16 mouse cellular contexts compared by ENCODE assay signal in genomic region chr1:108023721-108024353, GRCm38 (mm10).
A peak's percentile ranks its signal among the peaks of the same experiment; 100 is the strongest.
DNase-seq lines count a peak whose midpoint lies in the region; ATAC-seq lines count a peak whose summit lies in the region.
"Had no signal": no experiment of that assay in that cellular context is flagged by ENCODE, and none has a peak within 500 bp of the region (broad histone marks: within the 10 kb centered on the region; RNA-seq: fewer than 3 reads in every experiment).

No protein-coding gene starts in this region.

- H3K9ac ChIP-seq in hindbrain, embryonic 11.5 days (ENCODE audit: low read depth, low read length), result no peak overlapping the region
- no peak overlapping the region for H3K9ac ChIP-seq in hindbrain, embryonic 13.5 days
- H3K9ac ChIP-seq in midbrain, embryonic 14.5 days (replicated peaks; ENCODE audit: low read length), result no peak overlapping the region
- H3K9ac ChIP-seq: heart, embryonic 13.5 days; kidney, embryonic 15.5 days; limb, embryonic 15.5 days; liver, embryonic 15.5 days had no signal

- no peaks in the 10 kb centered on the region for H3K4me1 ChIP-seq in hindbrain, embryonic 11.5 days (replicated peaks; ENCODE audit: control insufficient read depth, insufficient read depth, low read length)
- no peaks in the 10 kb centered on the region for H3K4me1 ChIP-seq in hindbrain, embryonic 13.5 days (replicated peaks)
- H3K4me1 ChIP-seq in midbrain, embryonic 14.5 days (ENCODE audit: control insufficient read depth, insufficient read depth, low read length), result no peaks in the 10 kb centered on the region
- H3K4me1 ChIP-seq: heart, embryonic 13.5 days; kidney, embryonic 15.5 days; limb, embryonic 15.5 days; liver, embryonic 15.5 days had no signal

- ATAC-seq in hindbrain, embryonic 11.5 days (ENCODE audit: low FRiP score), result 0 out of 2 replicates have a peak, but pooled peaks have one; percentile 51
- no peak for ATAC-seq in hindbrain, embryonic 13.5 days (ENCODE audit: low FRiP score)
- ATAC-seq in midbrain, embryonic 14.5 days (ENCODE audit: low FRiP score, low TSS enrichment), result peak; percentile 55; the same call in 1 of the 2 replicates
- ATAC-seq: hindbrain, embryonic 16.5 days; intestine, postnatal 0 days had no signal

- no peaks in the 10 kb centered on the region for H3K9me3 ChIP-seq in hindbrain, embryonic 11.5 days (ENCODE audit: control insufficient read depth, low read length)
- H3K9me3 ChIP-seq in hindbrain, embryonic 13.5 days, result no peaks in the 10 kb centered on the region
- no peaks in the 10 kb centered on the region for H3K9me3 ChIP-seq in midbrain, embryonic 14.5 days (ENCODE audit: control insufficient read depth, low read length)
- H3K9me3 ChIP-seq: heart, embryonic 13.5 days; kidney, embryonic 15.5 days; limb, embryonic 15.5 days; liver, embryonic 15.5 days had no signal

- H3K36me3 ChIP-seq in hindbrain, embryonic 11.5 days (ENCODE audit: control insufficient read depth, insufficient read depth, low read length), result no peaks in the 10 kb centered on the region
- no peaks in the 10 kb centered on the region for H3K36me3 ChIP-seq in hindbrain, embryonic 13.5 days
- H3K36me3 ChIP-seq in midbrain, embryonic 14.5 days (ENCODE audit: control insufficient read depth, insufficient read depth, low read length), result no peaks in the 10 kb centered on the region
- H3K36me3 ChIP-seq: heart, embryonic 13.5 days; kidney, embryonic 15.5 days; limb, embryonic 15.5 days; liver, embryonic 15.5 days had no signal

- H3K4me3 ChIP-seq in hindbrain, embryonic 11.5 days (ENCODE audit: low read depth, low read length), result no peak overlapping the region
- no peak overlapping the region for H3K4me3 ChIP-seq in hindbrain, embryonic 13.5 days
- no peak overlapping the region for H3K4me3 ChIP-seq in midbrain, embryonic 14.5 days (replicated peaks; ENCODE audit: low read depth, low read length)
- H3K4me3 ChIP-seq: gastrocnemius, adult 2 months; heart, embryonic 13.5 days; kidney, embryonic 15.5 days; limb, embryonic 15.5 days; liver, embryonic 15.5 days had no signal

- H3K4me2 ChIP-seq in hindbrain, embryonic 11.5 days (replicated peaks; ENCODE audit: low read depth, low read length), result no peak overlapping the region
- no peak overlapping the region for H3K4me2 ChIP-seq in hindbrain, embryonic 13.5 days
- H3K4me2 ChIP-seq in midbrain, embryonic 14.5 days (ENCODE audit: low read length), result no peak overlapping the region
- H3K4me2 ChIP-seq: heart, embryonic 13.5 days; kidney, embryonic 15.5 days; limb, embryonic 15.5 days; liver, embryonic 15.5 days had no signal

- DNase-seq in hindbrain, embryonic 11.5 days (ENCODE audit: low spot score), result no peak
- DNase-seq in ZHBTc4 (ENCODE audit: low read depth, low spot score), result peak; percentile 1
- DNase-seq in embryo, embryonic 9.5 days (ENCODE audit: extremely low spot score), result peak; percentile 8
- peak; percentile 22 for DNase-seq in midbrain, embryonic 14.5 days
- DNase-seq in lung, postnatal 36 days, result no peak
- no peak for DNase-seq in cerebellum, adult 11 months
- DNase-seq: cerebellum, postnatal 10 days; gastrocnemius, adult 2 months had no signal

- no peaks in the 10 kb centered on the region for H3K27me3 ChIP-seq in hindbrain, embryonic 11.5 days (ENCODE audit: control insufficient read depth, insufficient read depth, low read length)
- no peaks in the 10 kb centered on the region for H3K27me3 ChIP-seq in hindbrain, embryonic 13.5 days
- H3K27me3 ChIP-seq in midbrain, embryonic 14.5 days (ENCODE audit: control insufficient read depth, insufficient read depth, low read length), result no peaks in the 10 kb centered on the region
- H3K27me3 ChIP-seq: CH12.LX; heart, embryonic 13.5 days; kidney, embryonic 15.5 days; limb, embryonic 15.5 days; liver, embryonic 15.5 days had no signal

- H3K27ac ChIP-seq in hindbrain, embryonic 11.5 days (ENCODE audit: low read depth, low read length), result no peak overlapping the region
- H3K27ac ChIP-seq in hindbrain, embryonic 13.5 days, result no peak overlapping the region
- no peak overlapping the region for H3K27ac ChIP-seq in midbrain, embryonic 14.5 days (replicated peaks; ENCODE audit: low read depth, low read length)
- H3K27ac ChIP-seq: gastrocnemius, adult 2 months; heart, embryonic 13.5 days; kidney, embryonic 15.5 days; limb, embryonic 15.5 days; liver, embryonic 15.5 days had no signal

- 59% methylated on average over 5 of the region's 5 CpGs for WGBS in hindbrain, embryonic 11.5 days
- WGBS in hindbrain, embryonic 13.5 days, result 57% methylated on average over 5 of the region's 5 CpGs
- 29% methylated on average over 5 of the region's 5 CpGs for WGBS in midbrain, embryonic 14.5 days

Comparison
In these comparisons a context has a peak if more than half of its experiments do, and no peak if none do; other contexts are left out.
1. DNase-seq: peak in ZHBTc4 (single experiment), embryo, embryonic 9.5 days (single experiment) and midbrain, embryonic 14.5 days (single experiment); none in hindbrain, embryonic 11.5 days (single experiment), lung, postnatal 36 days (single experiment) and cerebellum, adult 11 months (single experiment).